ENCODE assay signal across 24 mouse cellular contexts in genomic region chr15:75186291-75186690, GRCm38 (mm10). TPM values are rescaled to one million over a fixed set of nuclear protein-coding genes. Genes with fewer than 3 reads are reported as not detected.
"Had no signal": no experiment of that assay in that cellular context is flagged by ENCODE, and none has a peak within 500 bp of the region (broad histone marks: within the 10 kb centered on the region; RNA-seq: fewer than 3 reads in every experiment).

No protein-coding gene starts in this region.

- H3K9me3 ChIP-seq: neural tube, embryonic 13.5 days; neural tube, embryonic 15.5 days; stomach, embryonic 15.5 days had no signal

- H3K27me3 ChIP-seq: neural tube, embryonic 13.5 days; neural tube, embryonic 15.5 days; stomach, embryonic 15.5 days had no signal

- H3K36me3 ChIP-seq: neural tube, embryonic 13.5 days; neural tube, embryonic 15.5 days; stomach, embryonic 15.5 days had no signal

- H3K4me1 ChIP-seq: neural tube, embryonic 13.5 days; neural tube, embryonic 15.5 days; stomach, embryonic 15.5 days had no signal

- H3K4me3 ChIP-seq: neural tube, embryonic 13.5 days; neural tube, embryonic 15.5 days; stomach, embryonic 15.5 days had no signal

- H3K27ac ChIP-seq: neural tube, embryonic 13.5 days; neural tube, embryonic 15.5 days; stomach, embryonic 15.5 days; stomach, postnatal 0 days had no signal

- DNase-seq: retina, postnatal 1 day; right cerebral cortex, adult 18-20 months; right cerebral cortex, postnatal 14 days; right cerebral cortex, postnatal 25 days; right cerebral cortex, postnatal 4 days; spleen, adult 18-20 months; thymus, adult 18-20 months; thymus, adult 2 months; thymus, postnatal 14 days; thymus, postnatal 25 days; thymus, postnatal 36 days; thymus, postnatal 4 days had no signal

RNA-seq across cellular contexts. Expression of gene BC025446, which starts 29.9 kb away (rescaled TPM):
- total RNA-seq: neutrophil, adult 5-6 weeks had no signal
- polyA plus RNA-seq: neural tube, embryonic 13.5 days; neural tube, embryonic 14.5 days; neural tube, embryonic 15.5 days; spleen, adult 2 months; testis, adult 2 months; thymus, postnatal 0 days had no signal

RNA-seq across cellular contexts. Expression of gene Ly6g, which starts 31.3 kb away (rescaled TPM):
- polyA plus RNA-seq: neural tube, embryonic 13.5 days; neural tube, embryonic 14.5 days; neural tube, embryonic 15.5 days; small intestine, adult 2 months; stomach, embryonic 14.5 days; stomach, postnatal 0 days; testis, adult 2 months; urinary bladder, adult 2 months had no signal
